Mouse (Mus musculus) layer of hippocampus, postnatal 14 days (tissue): ENCODE measurements around the gene Arnt. TPM values are rescaled to one million over a fixed set of nuclear protein-coding genes. Genes with fewer than 3 reads are reported as not detected.
A peak's percentile ranks its signal among the peaks of the same experiment; 100 is the strongest.
"Not testable (repeated sequence)": the region's sequence is repeated elsewhere in the genome, so short reads cannot be mapped to it uniquely, and the experiment has no call there.

Experiments
- DNase-seq, 2 experiments: peaks; one replicate each; pipeline ENCODE4 v3.0.0; 2021 to 2022; ENCODE audit warnings: low spot score in 2 of 2, mixed read lengths in 1 of 2
- long read RNA-seq, 2 experiments: library from polyadenylated mRNA; stranded (forward); transcript quantifications; one replicate each; pipeline ENCODE4 v2.0.0; 2021
- total RNA-seq, 2 experiments: library from RNA; stranded (reverse); gene quantifications; 2 replicates each; pipeline ENCODE4 v1.2.3; 2021

Arnt gene
- total RNA-seq: 10 to 100 TPM; 35.7 to 36.9 TPM
- long read RNA-seq, experiment 1, full-length matches to known transcripts: 6 of 8 reads
- long read RNA-seq, experiment 1, partial matches to known transcripts: 0 of 8 reads
- long read RNA-seq, experiment 1, other reads (novel, unspliced or antisense): 2 of 8 reads
- long read RNA-seq, experiment 2, full-length matches to known transcripts: 8 of 19 reads
- long read RNA-seq, experiment 2, partial matches to known transcripts: 4 of 19 reads
- long read RNA-seq, experiment 2, other reads (novel, unspliced or antisense): 7 of 19 reads

GRCm38 (mm10) chr3:95434136-95434982 lies at the start of gene Arnt:
Gene Arnt, plus strand, starts transcription at chr3:95434388.
- peak; percentile 87 to 92 for DNase-seq

- no peak for DNase-seq
Measured at GRCm38 (mm10) chr3:95385401-95386075, 48.6 kb upstream of the Arnt start.

- no peak for DNase-seq
Measured at GRCm38 (mm10) chr3:95394385-95394784, 39.8 kb upstream of the Arnt start.

- DNase-seq: no peak
Measured at GRCm38 (mm10) chr3:95402741-95403140, 31.4 kb upstream of the Arnt start, which contains the start of gene 4930558C23Rik. Gene 4930558C23Rik, minus strand, starts transcription at chr3:95402841.

GRCm38 (mm10) chr3:95407728-95408127 lies 26.5 kb upstream of the Arnt start:
- no peak for DNase-seq

GRCm38 (mm10) chr3:95408852-95409251 lies 25.3 kb upstream of the Arnt start:
- DNase-seq: no peak

- no peak for DNase-seq
Measured at GRCm38 (mm10) chr3:95412268-95412667, 21.9 kb upstream of the Arnt start.

GRCm38 (mm10) chr3:95417866-95418265 lies 16.3 kb upstream of the Arnt start:
- no peak for DNase-seq

- not testable (repeated sequence) for DNase-seq
Measured at GRCm38 (mm10) chr3:95426476-95426875, 7.7 kb upstream of the Arnt start.

- not testable (repeated sequence) for DNase-seq
Measured at GRCm38 (mm10) chr3:95427117-95427890, 6.9 kb upstream of the Arnt start.

- DNase-seq: peak in 1 of 2 experiments; percentile 23
Measured at GRCm38 (mm10) chr3:95427891-95428238, 6.3 kb upstream of the Arnt start.

GRCm38 (mm10) chr3:95428423-95428822 lies 5.8 kb upstream of the Arnt start:
- not testable (repeated sequence) for DNase-seq

GRCm38 (mm10) chr3:95433301-95433915 lies 780 bp upstream of the Arnt start:
- no peak for DNase-seq

- no peak for DNase-seq
Measured at GRCm38 (mm10) chr3:95434983-95435370, 789 bp downstream of the Arnt start.

GRCm38 (mm10) chr3:95435561-95435960 lies 1.4 kb downstream of the Arnt start:
- no peak for DNase-seq

- DNase-seq: not testable (repeated sequence)
Measured at GRCm38 (mm10) chr3:95438636-95439035, 4.4 kb downstream of the Arnt start.

- no peak for DNase-seq
Measured at GRCm38 (mm10) chr3:95439670-95440069, 5.5 kb downstream of the Arnt start.

GRCm38 (mm10) chr3:95442406-95443117 lies 8.4 kb downstream of the Arnt start:
- DNase-seq: no peak

- no peak for DNase-seq
Measured at GRCm38 (mm10) chr3:95445311-95445710, 11.1 kb downstream of the Arnt start.

GRCm38 (mm10) chr3:95450408-95450807 lies 16.2 kb downstream of the Arnt start:
- DNase-seq: peak; percentile 12 to 58
